Mouse (Mus musculus) embryo, embryonic 11 days (tissue): ENCODE measurements around the gene Kcna1.

Source experiments
- DNase-seq: peaks from one replicate; pipeline ENCODE4 v3.0.0-alpha.2; 2015

Kcna1 gene

GRCm38 (mm10) chr6:126597741-126598140 lies 48.4 kb downstream of the Kcna1 start:
- no peak for DNase-seq

GRCm38 (mm10) chr6:126595805-126596629 lies 50.2 kb downstream of the Kcna1 start:
- DNase-seq, result no peak

GRCm38 (mm10) chr6:126595130-126595529 lies 51.1 kb downstream of the Kcna1 start:
- DNase-seq, result no peak

- DNase-seq, result no peak
Measured at GRCm38 (mm10) chr6:126594365-126594764, 51.8 kb downstream of the Kcna1 start.

GRCm38 (mm10) chr6:126593336-126593735 lies 52.8 kb downstream of the Kcna1 start:
- no peak for DNase-seq
